Mouse (Mus musculus): ENCODE results near the gene Ntrk3. TPM values are rescaled to one million over a fixed set of nuclear protein-coding genes. Genes with fewer than 3 reads are reported as not detected.

The Ntrk3 gene
- total RNA-seq, 2 experiments from 2014 or later, result 1.6 to 1.9 TPM

GRCm38 (mm10) chr7:78129966-78130365 lies 607.8 kb downstream of the Ntrk3 start:
- intact Hi-C loops (cut with DNase I), result no loop called here
- no peak for DNase-seq (ENCODE audit: low spot score)

Other genes with a start within 250 kb of the Ntrk3 start
- gene Mrps11, start 45.1 kb upstream of the Ntrk3 start, total RNA-seq (2021), result 10 to 100 TPM; 47.3 to 48.0 TPM
- gene Mrpl46, start 45.5 kb upstream of the Ntrk3 start, total RNA-seq (2021), result 10 to 100 TPM; 53.9 to 54.8 TPM
- gene Det1, start 109.3 kb upstream of the Ntrk3 start, total RNA-seq (2021), result 10 to 100 TPM; 12.1 to 13.9 TPM
- 10 to 100 TPM; 33.3 to 35.5 TPM for gene Aen, start 157.8 kb upstream of the Ntrk3 start, total RNA-seq (2021)
- 10 to 100 TPM; 11.8 to 16.4 TPM for gene Isg20, start 175.4 kb upstream of the Ntrk3 start, total RNA-seq (2021)